Mouse (Mus musculus) left cerebral cortex, postnatal 10 days (tissue): Measurements from ENCODE around the gene Fbxw24. TPM values are rescaled to one million over a fixed set of nuclear protein-coding genes. Genes with fewer than 3 reads are reported as not detected.
"Not testable (repeated sequence)": the region's sequence is repeated elsewhere in the genome, so short reads cannot be mapped to it uniquely, and the experiment has no call there.

Source experiments
- DNase-seq, 2 experiments: peaks; one replicate each; pipeline ENCODE4 v3.0.0; 2021 to 2022; ENCODE audit warnings: low spot score in 2 of 2, mixed read lengths in 1 of 2; ENCODE audit errors: extremely low spot score in 1 of 2
- intact Hi-C: fragments of 180-260 bp; cut with DNase I; formaldehyde crosslinking; loops from one replicate; pipeline ENCODE4 v1.15.1; 2025
- total RNA-seq, 2 experiments: library from RNA; stranded (reverse); gene quantifications; 2 replicates each; pipeline ENCODE4 v1.2.3; 2021

Gene Fbxw24
- not detected for total RNA-seq

DNA sequence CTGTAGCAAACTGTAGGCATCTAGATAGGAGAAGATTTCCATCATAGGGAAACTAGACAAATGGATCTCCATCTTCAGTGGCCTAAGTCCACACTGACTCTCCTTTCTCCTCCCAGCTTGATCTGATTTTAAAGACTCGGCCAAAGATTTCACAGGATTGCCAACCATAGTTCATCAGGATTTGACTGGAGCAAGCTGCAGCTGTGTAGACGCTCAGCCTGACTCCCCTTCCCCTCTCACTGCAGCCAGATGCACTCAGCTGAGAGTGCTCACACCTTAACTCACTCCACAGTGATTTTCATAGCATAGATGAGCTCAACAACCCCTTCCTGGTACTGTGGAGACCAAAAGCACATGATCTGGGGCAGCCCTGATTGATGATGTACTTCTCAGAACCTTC, at the start of gene Fbxw24:
Fbxw24 (minus strand) TSS at position 101 of the 400 bp plus-strand sequence.
- DNase-seq, intact Hi-C loops: not testable (repeated sequence)

DNA sequence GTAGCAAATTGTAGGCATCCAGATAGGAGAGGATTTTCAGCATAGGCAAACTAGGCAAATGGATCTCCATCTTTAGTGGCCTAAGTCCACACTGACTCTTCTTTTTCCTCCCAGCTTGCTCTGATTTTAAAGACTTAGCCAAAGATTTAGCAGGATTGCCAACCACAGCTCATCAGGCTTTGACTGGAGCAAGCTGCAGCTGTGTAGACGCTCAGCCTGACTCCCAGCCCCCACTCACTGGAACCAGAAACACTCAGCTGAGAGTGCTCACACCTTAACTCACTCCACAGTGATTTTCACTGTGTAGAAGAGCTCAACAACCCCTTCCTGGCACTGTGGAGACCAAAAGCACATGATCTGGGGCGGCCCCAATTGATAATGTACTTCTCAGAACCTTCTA, 38.7 kb upstream of the Fbxw24 start, which contains the start of gene Fbxw25:
Fbxw25 (minus strand) TSS at position 101 of the 400 bp plus-strand sequence.
- intact Hi-C loops, DNase-seq: not testable (repeated sequence)

DNA sequence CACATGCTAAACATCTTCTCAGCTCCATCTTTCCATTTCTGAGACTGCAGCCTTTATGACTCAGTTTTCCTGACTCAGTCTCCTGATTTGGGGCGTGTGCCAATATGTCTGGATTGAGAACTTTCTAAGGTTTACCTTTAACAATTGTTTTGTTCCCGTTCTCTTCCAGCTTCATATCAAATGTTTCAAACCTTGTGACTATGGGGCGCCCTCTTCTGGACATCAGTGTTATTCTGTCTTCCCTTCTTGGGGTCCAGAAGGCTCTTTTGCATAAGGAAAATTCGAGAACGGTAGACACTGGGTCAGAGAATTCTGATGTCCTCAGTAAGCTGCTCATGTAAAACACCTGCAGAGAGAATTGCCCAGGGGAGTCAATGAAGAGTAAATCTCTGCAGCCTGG, 19.0 kb downstream of the Fbxw24 start:
- peak; percentile 8 to 37 for DNase-seq
- intact Hi-C loops: not testable (repeated sequence)

DNA sequence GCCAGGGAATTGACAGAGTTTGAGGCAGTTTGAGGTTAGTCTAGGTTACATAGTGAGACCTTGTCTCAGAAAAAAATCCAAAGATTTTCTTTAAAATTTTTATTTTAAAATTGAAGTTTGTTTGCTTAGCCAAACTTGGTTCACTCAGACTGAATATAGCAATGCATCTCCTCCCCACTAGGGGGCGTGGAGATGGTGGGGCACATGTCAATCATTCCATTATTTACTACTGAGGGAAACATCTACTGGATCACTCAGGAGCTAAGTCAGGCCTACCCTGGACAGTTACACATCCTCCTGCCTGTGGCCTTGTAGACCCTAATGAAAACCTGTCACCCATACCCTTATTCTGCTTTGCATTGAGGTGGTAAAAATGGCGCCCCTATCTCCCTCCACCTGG, 23.7 kb downstream of the Fbxw24 start:
- intact Hi-C loops, DNase-seq: not testable (repeated sequence)

DNA sequence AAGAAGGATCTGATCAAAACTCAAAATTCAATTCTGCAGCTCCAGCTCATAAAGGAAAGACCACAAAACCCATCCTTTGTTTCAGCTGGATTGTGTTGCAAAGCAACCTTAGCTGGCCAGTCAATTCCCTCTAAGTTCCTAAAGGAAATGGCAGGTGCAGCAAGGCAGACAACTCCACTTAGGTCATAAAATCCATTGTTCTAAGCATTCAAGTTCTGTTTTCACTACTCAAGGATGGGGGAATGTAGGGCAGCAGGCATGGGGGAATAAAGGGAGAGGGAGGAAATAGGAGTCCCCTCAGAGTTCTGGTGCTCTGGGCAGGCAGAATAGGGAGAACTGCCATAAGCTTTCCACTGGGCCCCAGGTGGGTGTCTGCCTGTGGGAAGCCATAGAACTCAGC, 28.6 kb downstream of the Fbxw24 start:
- DNase-seq: no peak
- intact Hi-C loops: no loop called here

DNA sequence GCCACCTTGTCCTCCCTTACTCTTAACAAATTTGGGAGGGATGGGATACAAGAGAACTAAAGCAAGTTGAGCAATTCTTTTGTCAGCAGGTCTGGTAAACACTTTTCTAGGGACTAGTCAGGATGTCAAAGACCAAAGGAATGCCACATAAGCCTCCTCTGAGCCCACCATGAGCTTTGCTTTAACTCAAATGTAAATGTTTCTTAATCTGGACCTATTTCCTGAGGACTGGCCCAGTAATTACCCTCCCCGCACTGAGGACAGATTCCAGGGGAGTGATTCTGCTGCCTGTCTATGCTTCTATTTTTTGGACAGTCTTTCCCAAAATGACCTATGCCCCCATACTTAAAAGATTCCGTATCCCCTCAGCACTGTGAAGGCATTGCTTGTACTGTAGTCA, 31.0 kb downstream of the Fbxw24 start:
- intact Hi-C loops: no loop called here
- no peak for DNase-seq

DNA sequence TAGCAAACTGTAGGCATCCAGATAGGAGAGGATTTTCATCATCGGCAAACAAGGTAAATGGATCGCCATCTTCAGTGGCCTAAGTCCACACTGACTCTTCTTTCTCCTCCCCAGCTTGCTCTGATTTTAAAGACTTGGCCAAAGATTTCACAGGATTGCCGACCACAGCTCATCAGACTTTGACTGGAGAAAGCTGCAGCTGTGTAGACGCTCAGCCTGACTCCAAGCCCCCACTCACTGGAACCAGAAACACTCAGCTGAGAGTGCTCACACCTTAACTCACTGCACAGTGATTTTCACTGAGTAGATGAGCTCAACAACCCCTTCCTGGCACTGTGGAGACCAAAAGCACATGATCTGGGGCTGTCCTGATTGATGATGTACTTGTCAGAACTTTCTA, 57.7 kb downstream of the Fbxw24 start, which contains the start of gene Fbxw15:
Fbxw15 (minus strand) TSS at position 101 of the 400 bp plus-strand sequence.
- DNase-seq, intact Hi-C loops: not testable (repeated sequence)

DNA sequence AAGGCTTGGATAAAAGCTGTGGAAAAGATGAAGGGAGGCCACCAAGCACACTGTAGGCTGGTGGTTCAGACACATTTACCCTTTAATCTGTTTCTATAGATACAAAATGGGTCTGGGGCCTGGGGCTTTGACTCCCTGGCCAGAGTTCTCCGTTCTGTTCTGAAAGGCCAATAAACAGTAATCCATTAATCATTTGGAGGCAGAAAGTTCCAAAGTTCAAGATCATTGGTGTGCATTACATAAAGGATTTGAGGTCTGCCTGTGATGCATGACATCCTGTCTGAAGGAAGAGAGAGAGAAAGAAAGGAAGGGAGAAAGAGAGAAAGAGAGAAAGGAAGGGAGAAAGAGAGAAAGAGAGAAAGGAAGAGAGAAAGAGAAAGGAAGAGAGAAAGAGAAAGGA, 60.3 kb downstream of the Fbxw24 start:
- intact Hi-C loops: no loop called here
- no peak for DNase-seq

DNA sequence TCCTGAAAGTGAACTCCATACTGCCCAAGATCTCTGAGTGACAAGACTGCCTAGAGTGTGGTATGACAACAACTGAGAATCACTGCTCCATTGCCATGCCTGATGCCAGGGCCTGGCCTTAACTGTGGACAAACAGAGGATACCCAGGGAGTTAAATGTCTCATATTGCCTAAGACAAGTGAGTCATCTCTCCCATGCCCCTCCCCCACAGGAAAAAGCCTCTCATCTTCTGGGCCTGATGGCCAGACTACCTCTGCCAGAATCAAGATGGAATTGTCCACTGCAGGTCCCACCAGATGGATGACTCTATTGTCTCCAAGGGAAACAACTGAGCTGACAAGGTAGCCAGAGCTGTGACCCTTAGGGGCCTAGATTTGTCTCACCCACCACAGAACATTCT, 63.8 kb downstream of the Fbxw24 start:
- intact Hi-C loops, DNase-seq: not testable (repeated sequence)

DNA sequence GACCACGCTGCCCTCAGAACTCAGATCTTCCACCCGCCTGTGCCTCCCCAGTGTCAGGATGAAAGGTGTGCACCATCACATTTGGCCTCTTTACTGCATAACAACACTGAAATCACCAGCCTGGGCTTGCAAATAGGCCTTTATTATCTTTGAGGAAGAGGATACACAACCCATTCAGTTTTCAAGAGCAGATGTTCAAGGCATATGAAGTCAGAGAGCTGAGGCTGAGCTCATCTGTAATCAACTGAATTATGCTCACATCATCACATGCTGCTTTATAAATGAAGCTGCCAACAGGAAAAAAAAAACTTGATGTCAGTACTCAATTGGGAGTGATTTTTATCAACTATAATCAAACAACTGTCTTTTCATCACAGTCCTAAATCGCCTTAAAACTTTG, 73.4 kb downstream of the Fbxw24 start:
- intact Hi-C loops: no loop called here
- no peak for DNase-seq

Other genes starting within 250 kb of the Fbxw24 start
- not detected for gene Fbxw22, start 221.8 kb downstream of the Fbxw24 start, total RNA-seq
- not detected for gene Fbxw16, start 176.9 kb downstream of the Fbxw24 start, total RNA-seq
- not detected for gene Fbxw19, start 130.2 kb downstream of the Fbxw24 start, total RNA-seq
- gene Fbxw15, start 57.8 kb downstream of the Fbxw24 start, total RNA-seq: not detected
- not detected for gene Fbxw25, start 38.6 kb upstream of the Fbxw24 start, total RNA-seq
- not detected for gene Fbxw18, start 76.6 kb upstream of the Fbxw24 start, total RNA-seq
- not detected for gene Fbxw26, start 120.0 kb upstream of the Fbxw24 start, total RNA-seq
- gene Fbxw27, start 164.6 kb upstream of the Fbxw24 start, total RNA-seq: not detected
- 1 to 10 TPM in 1 of 2 experiments, not detected in 1; 2.1 TPM for gene Spink8, start 186.2 kb upstream of the Fbxw24 start, total RNA-seq
- 10 to 100 TPM; 10.5 to 11.9 TPM for gene Nme6, start 206.7 kb upstream of the Fbxw24 start, total RNA-seq
- not detected for gene Camp, start 223.6 kb upstream of the Fbxw24 start, total RNA-seq
- gene Cdc25a, start 249.5 kb upstream of the Fbxw24 start, total RNA-seq: 1 to 10 TPM; 5.6 to 6.6 TPM